Mouse (Mus musculus) midbrain, embryonic 15.5 days (tissue): Measurements from ENCODE around the gene Plcb1. TPM values are rescaled to one million over a fixed set of nuclear protein-coding genes. Genes with fewer than 3 reads are reported as not detected.

ENCODE experiments used
- ATAC-seq: fragments of 200-750 bp; cut with Nextera tagmentation; replicated peaks from 2 replicates; pipeline ENCODE4 v1.8.0; 2017; ENCODE audit warnings: moderate TSS enrichment
- H3K27ac ChIP-seq: fragments of 300-500 bp; sonication (generic); 2 replicates; pipeline ENCODE4 v1.5.1; 2015; ENCODE audit warnings: mild to moderate bottlenecking, inconsistent platforms
- H3K27me3 ChIP-seq: fragments of 300-500 bp; sonication (generic); replicated peaks from 2 replicates; pipeline ENCODE4 v1.6.1; 2015; ENCODE audit warnings: inconsistent platforms
- H3K36me3 ChIP-seq: fragments of 300-500 bp; sonication (generic); replicated peaks from 2 replicates; pipeline ENCODE4 v1.6.1; 2015; ENCODE audit warnings: inconsistent platforms
- H3K4me1 ChIP-seq: fragments of 300-500 bp; sonication (generic); 2 replicates; pipeline ENCODE4 v1.6.1; 2015; ENCODE audit warnings: inconsistent platforms
- H3K4me2 ChIP-seq: fragments of 300-500 bp; sonication (generic); 2 replicates; pipeline ENCODE4 v1.6.1; 2015; ENCODE audit warnings: inconsistent platforms, mild to moderate bottlenecking, moderate library complexity
- H3K4me3 ChIP-seq: fragments of 300-500 bp; sonication (generic); 2 replicates; pipeline ENCODE4 v1.5.1; 2015; ENCODE audit warnings: mild to moderate bottlenecking, inconsistent platforms
- H3K9ac ChIP-seq: fragments of 300-500 bp; sonication (generic); 2 replicates; pipeline ENCODE4 v1.6.1; 2015; ENCODE audit warnings: mild to moderate bottlenecking, inconsistent platforms
- H3K9me3 ChIP-seq: fragments of 300-500 bp; sonication (generic); 2 replicates; pipeline ENCODE4 v1.6.1; 2016; ENCODE audit warnings: inconsistent platforms
- WGBS: fragments of 180-500 bp; shearing (Covaris S2); methylation state at CpG from one replicate; pipeline ENCODE4 v1.1.7; 2015; ENCODE audit warnings: mixed read lengths; 5-methylcytosine and 5-hydroxymethylcytosine counted together
- polyA plus RNA-seq: library from polyadenylated mRNA; unstranded; fragments of >200 nt; fragmentation: Nextera tagmentation; extraction: Ambion mirVana; gene quantifications from 2 replicates; pipeline ENCODE4 v1.2.1, GENCODE M21; 2015

The Plcb1 gene
- polyA plus RNA-seq, 1 experiment from 2014 or later = 38.0 TPM

GRCm38 (mm10) chr2:134844391-134845238 lies 58.7 kb downstream of the Plcb1 start:
- ATAC-seq = no peak
- 74% methylated on average over 6 of the region's 6 CpGs for WGBS
- Histone ChIP-seq H3K27me3 (no peaks in the 10 kb centered on the region), H3K36me3 (no peaks in the 10 kb centered on the region), H3K4me1 (peaks cover 3% of the 10 kb centered on the region; the same call in 1 of the 2 replicates), H3K27ac (no peak overlapping the region), H3K4me2 (no peak overlapping the region), H3K9ac (no peak overlapping the region), H3K4me3 (no peak overlapping the region), H3K9me3 (no peaks in the 10 kb centered on the region)

DNA sequence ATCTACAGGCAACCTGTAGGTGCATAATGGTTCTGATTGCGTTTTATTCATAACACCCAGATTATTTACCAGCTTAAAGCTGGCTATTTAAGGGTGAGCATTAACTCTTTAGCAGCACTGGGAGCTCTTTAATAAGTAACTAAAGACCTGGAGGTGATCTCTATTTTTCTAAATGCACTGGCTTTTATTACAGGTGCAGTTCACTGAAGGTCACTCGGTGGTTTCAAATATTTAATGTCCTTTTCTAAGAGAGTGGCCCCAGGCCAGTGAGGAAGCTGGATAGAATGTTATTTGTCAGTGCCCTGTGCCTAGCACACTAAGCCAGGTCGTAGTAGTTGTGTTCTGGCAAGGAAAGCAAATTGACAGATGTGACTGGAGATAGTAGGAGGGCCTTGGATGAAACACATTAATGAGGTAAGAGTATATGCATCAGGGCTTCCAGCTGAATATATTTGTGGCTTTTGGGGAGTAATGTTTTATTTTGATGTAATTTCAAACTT lies 59.4 kb downstream of the Plcb1 start:
- 73% methylated on average over 3 of the region's 3 CpGs for WGBS
- Histone ChIP-seq H3K36me3 (no peaks in the 10 kb centered on the region), H3K4me2 (no peak overlapping the region), H3K27ac (no peak overlapping the region), H3K4me1 (peaks cover 3% of the 10 kb centered on the region; the same call in 1 of the 2 replicates), H3K4me3 (no peak overlapping the region), H3K27me3 (no peaks in the 10 kb centered on the region), H3K9me3 (no peaks in the 10 kb centered on the region), H3K9ac (no peak overlapping the region)
- ATAC-seq = no peak

- H3K36me3 ChIP-seq = no peaks in the 10 kb centered on the region
- no peaks in the 10 kb centered on the region for H3K9me3 ChIP-seq
- 90% methylated on average over 3 of the region's 3 CpGs for WGBS
- H3K27me3 ChIP-seq = no peaks in the 10 kb centered on the region
- no peak overlapping the region for H3K4me3 ChIP-seq
- peaks cover 3% of the 10 kb centered on the region; the same call in 1 of the 2 replicates for H3K4me1 ChIP-seq
- H3K4me2 ChIP-seq = no peak overlapping the region
- H3K27ac ChIP-seq = no peak overlapping the region
- ATAC-seq = no peak
- no peak overlapping the region for H3K9ac ChIP-seq
These were observed 60.7 kb downstream of the Plcb1 start for GRCm38 (mm10) chr2:134846555-134846954.

- H3K4me3 ChIP-seq = no peak overlapping the region
- no peak for ATAC-seq
- WGBS = 88% methylated on average over 13 of the region's 13 CpGs
These were observed 65.6 kb downstream of the Plcb1 start for GRCm38 (mm10) chr2:134851189-134852171.

DNA sequence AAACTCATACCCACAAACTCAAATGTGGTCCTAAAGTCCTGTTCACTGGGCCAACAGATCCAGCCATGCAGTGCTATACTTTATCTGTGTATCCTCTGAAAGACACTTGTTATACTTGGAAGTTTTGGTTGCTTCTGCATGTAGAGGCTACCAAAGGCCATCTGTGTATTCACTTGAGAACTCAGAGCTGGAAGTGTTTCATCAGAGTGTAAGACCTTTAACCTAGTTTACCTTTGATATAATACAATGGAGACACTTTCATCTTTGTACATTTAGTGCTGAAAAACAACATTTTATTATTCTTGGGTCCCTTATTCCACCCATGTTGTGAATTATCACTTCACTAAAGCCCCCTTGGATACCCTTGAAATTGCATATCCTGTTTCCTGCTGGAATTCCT lies 70.4 kb downstream of the Plcb1 start:
- Histone ChIP-seq H3K9ac (no peak overlapping the region), H3K4me3 (no peak overlapping the region), H3K36me3 (no peaks in the 10 kb centered on the region), H3K27ac (no peak overlapping the region), H3K4me1 (0 out of 2 replicates have a peak, but pooled peaks cover 3% of the 10 kb centered on the region), H3K9me3 (no peaks in the 10 kb centered on the region), H3K27me3 (no peaks in the 10 kb centered on the region), H3K4me2 (no peak overlapping the region)
- no peak for ATAC-seq

More at GRCm38 (mm10) chr2:134851189-134852171, 65.6 kb downstream of the Plcb1 start:
- Histone ChIP-seq H3K9me3 (no peaks in the 10 kb centered on the region), H3K27me3 (no peaks in the 10 kb centered on the region), H3K4me1 (no peaks in the 10 kb centered on the region), H3K36me3 (no peaks in the 10 kb centered on the region), H3K4me2 (no peak overlapping the region), H3K27ac (no peak overlapping the region), H3K9ac (no peak overlapping the region)

DNA sequence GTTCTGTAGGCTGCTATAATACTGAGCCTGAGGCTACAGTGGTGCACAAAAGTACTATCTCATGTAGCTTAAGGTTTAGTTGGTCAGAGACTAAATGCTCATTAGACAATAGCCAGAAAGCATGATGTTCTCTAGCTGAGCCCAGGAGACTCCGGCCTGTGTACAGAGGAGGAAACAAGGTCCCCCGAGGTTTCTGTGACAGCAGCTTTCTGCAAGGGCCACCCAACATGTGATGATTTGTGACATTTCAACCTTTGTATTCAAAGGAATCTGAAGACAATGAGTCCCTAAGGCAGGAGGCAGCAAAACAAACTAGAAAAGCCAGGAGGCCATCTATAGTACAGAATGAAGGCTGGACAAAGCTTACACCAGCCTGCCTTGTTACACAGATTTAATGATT lies 70.8 kb downstream of the Plcb1 start:
- no peak for ATAC-seq
- H3K36me3 ChIP-seq = no peaks in the 10 kb centered on the region
- no peak overlapping the region for H3K27ac ChIP-seq
- no peak overlapping the region for H3K4me3 ChIP-seq
- H3K9me3 ChIP-seq = no peaks in the 10 kb centered on the region
- H3K4me1 ChIP-seq = 0 out of 2 replicates have a peak, but pooled peaks cover 3% of the 10 kb centered on the region
- no peak overlapping the region for H3K4me2 ChIP-seq
- H3K9ac ChIP-seq = no peak overlapping the region
- H3K27me3 ChIP-seq = no peaks in the 10 kb centered on the region
- 37% methylated on average over 2 of the region's 2 CpGs for WGBS

- no peak for ATAC-seq
- Histone ChIP-seq H3K4me3 (no peak overlapping the region), H3K4me1 (no peaks in the 10 kb centered on the region), H3K9me3 (no peaks in the 10 kb centered on the region), H3K4me2 (no peak overlapping the region), H3K9ac (no peak overlapping the region), H3K27ac (no peak overlapping the region), H3K27me3 (no peaks in the 10 kb centered on the region), H3K36me3 (no peaks in the 10 kb centered on the region)
- WGBS = 81% methylated on average over 7 of the region's 7 CpGs
These were observed 79.2 kb downstream of the Plcb1 start for GRCm38 (mm10) chr2:134864985-134865645.

- 78% methylated on average over 6 of the region's 6 CpGs for WGBS
- H3K9ac ChIP-seq = no peak overlapping the region
- no peak overlapping the region for H3K4me2 ChIP-seq
- H3K4me3 ChIP-seq = no peak overlapping the region
- no peaks in the 10 kb centered on the region for H3K9me3 ChIP-seq
- ATAC-seq = no peak
- no peaks in the 10 kb centered on the region for H3K27me3 ChIP-seq
- H3K36me3 ChIP-seq = no peaks in the 10 kb centered on the region
- H3K4me1 ChIP-seq = peaks cover 4% of the 10 kb centered on the region
- H3K27ac ChIP-seq = no peak overlapping the region
These were observed 81.5 kb downstream of the Plcb1 start for GRCm38 (mm10) chr2:134867381-134867780.

DNA sequence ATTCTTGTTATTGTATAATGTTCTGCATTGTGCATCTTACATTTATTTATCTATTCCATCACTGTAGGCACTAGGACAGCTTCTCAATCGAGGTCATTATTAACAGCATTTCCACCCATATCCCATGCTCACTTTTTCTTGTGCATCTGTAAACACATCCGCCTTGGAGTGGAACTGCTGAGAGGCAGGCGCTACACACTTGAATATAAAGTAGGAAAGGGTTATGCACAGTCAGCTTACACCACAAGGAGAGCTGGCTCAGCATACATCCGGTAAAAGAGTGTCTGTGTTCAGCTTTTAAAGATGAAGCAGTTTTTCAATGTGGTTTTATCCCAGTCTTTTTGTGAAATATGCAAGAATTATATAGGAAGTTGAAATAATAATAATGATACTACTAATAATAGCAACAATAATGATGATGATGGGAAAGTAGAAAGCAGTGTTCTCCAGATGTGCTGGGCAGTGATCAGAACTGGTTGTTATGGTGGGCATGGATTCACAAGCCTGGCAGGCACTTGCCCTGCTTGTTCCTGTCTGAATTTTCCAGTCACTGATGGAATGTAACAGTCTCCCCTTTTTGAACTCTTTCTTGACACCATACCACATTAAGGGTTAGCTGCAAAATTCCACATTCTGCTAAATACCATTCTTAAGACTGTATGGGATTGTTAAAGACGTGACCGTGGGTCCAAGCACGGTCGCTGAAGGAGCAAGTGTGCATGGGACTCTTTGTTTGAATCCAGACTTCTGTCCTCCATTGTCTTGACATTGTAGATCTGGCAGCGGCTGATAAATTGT lies 86.0 kb downstream of the Plcb1 start:
- Histone ChIP-seq H3K4me1 (peaks cover 5% of the 10 kb centered on the region), H3K4me2 (no peak overlapping the region), H3K27me3 (no peaks in the 10 kb centered on the region), H3K4me3 (no peak overlapping the region), H3K27ac (no peak overlapping the region), H3K9ac (no peak overlapping the region), H3K36me3 (no peaks in the 10 kb centered on the region), H3K9me3 (no peaks in the 10 kb centered on the region)
- peak; percentile 68; the same call in 1 of the 2 replicates for ATAC-seq
- 53% methylated on average over 9 of the region's 9 CpGs for WGBS

DNA sequence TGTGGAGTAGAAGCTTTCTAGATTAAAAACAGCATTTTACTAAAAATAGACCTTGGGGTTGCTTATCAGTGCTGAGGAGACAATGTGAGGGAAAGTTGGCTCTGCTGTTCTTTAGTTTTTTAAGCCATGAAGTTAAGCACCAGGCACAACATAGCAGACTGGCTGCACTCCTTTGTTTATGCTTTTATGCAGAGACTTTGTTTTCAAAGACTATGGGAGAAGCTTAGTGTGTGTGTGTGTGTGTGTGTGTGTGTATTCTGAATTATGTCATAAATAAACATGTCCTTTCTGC lies 86.6 kb downstream of the Plcb1 start:
- Histone ChIP-seq H3K27me3 (no peaks in the 10 kb centered on the region), H3K9me3 (no peaks in the 10 kb centered on the region), H3K36me3 (no peaks in the 10 kb centered on the region), H3K4me1 (peaks cover 5% of the 10 kb centered on the region), H3K4me3 (no peak overlapping the region), H3K4me2 (no peak overlapping the region), H3K27ac (no peak overlapping the region), H3K9ac (no peak overlapping the region)
- ATAC-seq = 0 out of 2 replicates have a peak, but pooled peaks have one; percentile 38

DNA sequence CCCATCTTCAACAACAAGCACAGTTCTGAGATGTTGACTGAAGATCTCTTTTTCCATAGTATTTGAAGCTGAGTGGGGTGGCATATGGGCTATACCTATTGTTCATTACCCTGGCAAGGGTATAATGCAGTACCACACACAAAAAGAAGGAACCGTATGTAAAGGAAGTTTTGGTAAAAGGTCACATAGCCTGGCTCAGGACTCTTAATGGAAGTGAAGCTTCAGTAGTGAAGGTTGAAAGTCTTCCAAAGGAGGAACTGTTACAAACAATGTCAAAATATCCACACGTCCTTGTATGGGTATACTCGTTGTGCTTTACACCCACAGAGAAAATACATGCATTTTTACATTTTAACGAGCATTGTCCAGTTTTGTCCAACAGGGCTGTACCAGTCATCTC lies 91.3 kb downstream of the Plcb1 start:
- Histone ChIP-seq H3K4me2 (no peak overlapping the region), H3K36me3 (no peaks in the 10 kb centered on the region), H3K27me3 (no peaks in the 10 kb centered on the region), H3K9ac (no peak overlapping the region), H3K4me1 (peaks cover 3% of the 10 kb centered on the region), H3K27ac (no peak overlapping the region), H3K9me3 (no peaks in the 10 kb centered on the region), H3K4me3 (no peak overlapping the region)
- no peak for ATAC-seq
- WGBS = 86% methylated on average over 4 of the region's 4 CpGs
